Mouse (Mus musculus) CH12.LX (cell line): ENCODE data around the gene Tet2. TPM values are rescaled to one million over a fixed set of nuclear protein-coding genes. Genes with fewer than 3 reads are reported as not detected.
A peak's percentile ranks its signal among the peaks of the same experiment; 100 is the strongest.

Source experiments
- DNase-seq: peaks from one replicate; pipeline ENCODE4 v3.0.0-alpha.2; 2013; ENCODE audit errors: extremely low read depth
- H3K27ac ChIP-seq: 2 replicates; pipeline ENCODE4 v1.5.1; 2012; ENCODE audit warnings: low read depth, mild to moderate bottlenecking, control low read depth, moderate library complexity; ENCODE audit not compliant: insufficient read depth
- H3K27me3 ChIP-seq: replicated peaks from 2 replicates; pipeline ENCODE3; 2012; ENCODE audit warnings: inconsistent platforms
- H3K36me3 ChIP-seq, 2 experiments: replicated peaks in 1 of 2; 2 replicates each; pipeline versions ENCODE3 to v1.6.1; 2012; ENCODE audit warnings: inconsistent platforms in 1 of 2, low read length in 1 of 2, mild to moderate bottlenecking in 1 of 2, mixed read lengths in 1 of 2, moderate library complexity in 1 of 2; ENCODE audit not compliant: control insufficient read depth in 1 of 2, insufficient read depth in 1 of 2
- H3K4me1 ChIP-seq, 2 experiments: 2 replicates each; pipeline ENCODE4 v1.6.1; 2012; ENCODE audit warnings: inconsistent platforms in 1 of 2, moderate library complexity in 1 of 2; ENCODE audit not compliant: insufficient read depth in 2 of 2, control insufficient read depth in 1 of 2
- H3K4me2 ChIP-seq: 2 replicates; pipeline ENCODE4 v1.6.1; 2012; ENCODE audit warnings: low read depth, mild to moderate bottlenecking, control low read depth; ENCODE audit not compliant: poor library complexity, insufficient read depth, severe bottlenecking
- H3K4me3 ChIP-seq, 3 experiments: fragments of 150-350 bp in 1 of 3; sonication (generic) in 1 of 3; replicated peaks in 1 of 3; 2 replicates each; pipeline versions ENCODE3 to v1.5.1; 2011 to 2012; ENCODE audit warnings: low read depth in 2 of 3, low read length in 2 of 3, mild to moderate bottlenecking in 2 of 3, moderate library complexity in 2 of 3, control low read depth in 1 of 3, improper control_type of control experiment in 1 of 3, inconsistent platforms in 1 of 3, mixed read lengths in 1 of 3; ENCODE audit not compliant: poor library complexity in 1 of 3
- H3K79me2 ChIP-seq: replicated peaks from 2 replicates; pipeline ENCODE4 v1.6.1; 2012; ENCODE audit warnings: mild to moderate bottlenecking, moderate library complexity; ENCODE audit not compliant: control insufficient read depth, poor library complexity, insufficient read depth, severe bottlenecking; ENCODE audit errors: extremely low read depth
- H3K9ac ChIP-seq: 2 replicates; pipeline ENCODE4 v1.6.1; 2012; ENCODE audit warnings: low read depth, mild to moderate bottlenecking, control low read depth, moderate library complexity; ENCODE audit not compliant: insufficient read depth
- H3K9me3 ChIP-seq: replicated peaks from 2 replicates; pipeline ENCODE3; 2012; ENCODE audit warnings: low read length, inconsistent platforms, mixed read lengths
- BHLHE40 ChIP-seq: IDR thresholded peaks from 2 replicates; pipeline ENCODE4 v1.6.1; 2011; ENCODE audit warnings: mild to moderate bottlenecking, low read depth, low read length, improper control_type of control experiment
- CHD2 ChIP-seq: IDR thresholded peaks from 2 replicates; pipeline ENCODE4 v1.6.1; 2011; ENCODE audit warnings: low read length, improper control_type of control experiment
- CTCF ChIP-seq, 2 experiments: IDR thresholded peaks in 1 of 2; conservative IDR thresholded peaks in 1 of 2; 2 replicates each; pipeline ENCODE4 v1.5.1; 2011 to 2012; ENCODE audit warnings: low read depth in 2 of 2, low read length in 2 of 2, improper control_type of control experiment in 1 of 2, inconsistent platforms in 1 of 2, mild to moderate bottlenecking in 1 of 2, moderate library complexity in 1 of 2
- GABPA ChIP-seq: IDR thresholded peaks from 2 replicates; pipeline ENCODE4 v1.6.1; 2012; ENCODE audit warnings: low read depth, low read length, improper control_type of control experiment, inconsistent platforms; ENCODE audit not compliant: insufficient replicate concordance
- IRF4 ChIP-seq: IDR thresholded peaks from 2 replicates; pipeline ENCODE4 v1.6.1; 2014; ENCODE audit warnings: low read depth, mild to moderate bottlenecking, inconsistent platforms, low read length, improper control_type of control experiment
- JUN ChIP-seq: IDR thresholded peaks from 2 replicates; pipeline ENCODE4 v1.6.1; 2011; ENCODE audit warnings: low read depth, mild to moderate bottlenecking, low read length, improper control_type of control experiment, moderate library complexity; ENCODE audit not compliant: insufficient read depth
- JUND ChIP-seq: conservative IDR thresholded peaks from 2 replicates; pipeline ENCODE4 v1.6.1; 2011; ENCODE audit warnings: low read depth, low read length, improper control_type of control experiment
- KAT2A ChIP-seq: IDR thresholded peaks from 2 replicates; pipeline ENCODE4 v1.6.1; 2012; ENCODE audit warnings: low read length, improper control_type of control experiment, inconsistent platforms; ENCODE audit not compliant: insufficient replicate concordance
- MAFK ChIP-seq: IDR thresholded peaks from 2 replicates; pipeline ENCODE4 v1.6.1; 2011; ENCODE audit warnings: low read length, improper control_type of control experiment; ENCODE audit not compliant: insufficient replicate concordance
- MAX ChIP-seq: IDR thresholded peaks from 2 replicates; pipeline ENCODE4 v1.6.1; 2011; ENCODE audit warnings: low read length, improper control_type of control experiment
- MXI1 ChIP-seq: IDR thresholded peaks from 2 replicates; pipeline ENCODE4 v1.6.1; 2011; ENCODE audit warnings: mild to moderate bottlenecking, low read depth, low read length, improper control_type of control experiment
- NRF1 ChIP-seq: IDR thresholded peaks from 2 replicates; pipeline ENCODE4 v1.6.1; 2014; ENCODE audit warnings: low read depth, mild to moderate bottlenecking, inconsistent platforms, low read length, improper control_type of control experiment, moderate library complexity
- POLR2A ChIP-seq: IDR thresholded peaks from 2 replicates; pipeline ENCODE4 v1.6.1; 2011; ENCODE audit warnings: low read depth, mild to moderate bottlenecking, improper control_type of control experiment, low read length
- POLR2AphosphoS2 ChIP-seq: IDR thresholded peaks from 2 replicates; pipeline ENCODE4 v1.6.1; 2011; ENCODE audit warnings: low read depth, low read length, improper control_type of control experiment
- RAD21 ChIP-seq: IDR thresholded peaks from 2 replicates; pipeline ENCODE4 v1.6.1; 2011; ENCODE audit warnings: low read depth, mild to moderate bottlenecking, low read length, improper control_type of control experiment, moderate library complexity
- RCOR1 ChIP-seq: conservative IDR thresholded peaks from 2 replicates; pipeline ENCODE4 v1.6.1; 2012; ENCODE audit warnings: low read depth, mild to moderate bottlenecking, inconsistent platforms, low read length, improper control_type of control experiment
- SMC3 ChIP-seq: IDR thresholded peaks from 2 replicates; pipeline ENCODE4 v1.6.1; 2011; ENCODE audit warnings: low read depth, low read length, improper control_type of control experiment
- TCF12 ChIP-seq: IDR thresholded peaks from 2 replicates; pipeline ENCODE4 v1.6.1; 2014; ENCODE audit warnings: low read depth, mild to moderate bottlenecking, inconsistent platforms, low read length, improper control_type of control experiment
- ZC3H11A ChIP-seq: IDR thresholded peaks from 2 replicates; pipeline ENCODE4 v1.6.1; 2012; ENCODE audit warnings: low read depth, mild to moderate bottlenecking, inconsistent platforms, low read length, improper control_type of control experiment
- ZMIZ1 ChIP-seq: IDR thresholded peaks from 2 replicates; pipeline ENCODE4 v1.6.1; 2012; ENCODE audit warnings: low read depth, mild to moderate bottlenecking, inconsistent platforms, low read length, improper control_type of control experiment
- ZNF384 ChIP-seq: IDR thresholded peaks from 2 replicates; pipeline ENCODE4 v1.6.1; 2012; ENCODE audit warnings: low read depth, low read length, improper control_type of control experiment, inconsistent platforms
- dilution Hi-C: fragments of 300-500 bp; cut with MboI; formaldehyde crosslinking; loops from 2 replicates; pipeline ENCODE4 v1.14.3; 2020; ENCODE audit warnings: low sequenced_read_pairs; ENCODE audit not compliant: extremely low pct_unique_long_range_greater_than_20kb, extremely low pct_ligation_motif_present
- in situ Hi-C: fragments of 300-500 bp; cut with MboI; formaldehyde crosslinking; loops from 3 replicates; pipeline ENCODE4 v1.14.3; 2019; ENCODE audit warnings: low sequenced_read_pairs, low pct_ligation_motif_present, low pct_unique_long_range_greater_than_20kb, mixed read lengths
- polyA plus RNA-seq: library from polyadenylated mRNA; unstranded; fragments of >175 nt; gene quantifications from 2 replicates; pipeline ENCODE4 v1.2.1, GENCODE M21; 2012; ENCODE audit warnings: low read depth; ENCODE audit not compliant: insufficient read length
- total RNA-seq, 2 experiments: library from RNA; depleted of rRNA; stranded (reverse); fragments of 300-350 nt in 1 of 2; fragments of >200 nt in 1 of 2; gene quantifications; 2 replicates each; pipeline ENCODE4 v1.2.3; 2012 to 2014

Gene Tet2
- total and polyA plus RNA-seq, 3 experiments: 38.5 to 78.5 (median 51.3) TPM

GRCm38 (mm10) chr3:133414747-133415146 lies 130.2 kb downstream of the Tet2 start:
- no peaks in the 10 kb centered on the region for H3K79me2 ChIP-seq
- H3K4me2 ChIP-seq: no peak overlapping the region
- no peaks in the 10 kb centered on the region for H3K36me3 ChIP-seq
- peaks cover 5 to 6% of the 10 kb centered on the region in 2 experiments; a peak in 2 of 4 replicates for H3K4me1 ChIP-seq
- DNase-seq: no peak
- no peaks in the 10 kb centered on the region for H3K9me3 ChIP-seq
- no peak overlapping the region for H3K4me3 ChIP-seq
- no peak for TF ChIP-seq KAT2A
- no peak for TF ChIP-seq MAFK
- peak; percentile 52 for TF ChIP-seq JUN
- TF ChIP-seq CTCF (conservative IDR thresholded peaks at IDR 0.05 in 1 of 2, IDR thresholded peaks at IDR 0.05 in 1 of 2; ENCODE audit: low read depth in 2 of 2, low read length in 2 of 2): no peak
- no peak for TF ChIP-seq POLR2AphosphoS2
- no peak for TF ChIP-seq ZMIZ1
- no peak for TF ChIP-seq MXI1
- no peak for TF ChIP-seq POLR2A
- peak; percentile 70 for TF ChIP-seq BHLHE40
- TF ChIP-seq RAD21: no peak
- TF ChIP-seq TCF12: no peak
- no peak for TF ChIP-seq SMC3
- TF ChIP-seq GABPA: no peak
- no peak for TF ChIP-seq MAX
- no peak for TF ChIP-seq NRF1
- peak; percentile 52; the same call in 1 of the 2 replicates for TF ChIP-seq JUND
- TF ChIP-seq IRF4: peak; percentile 73
- no peak for TF ChIP-seq RCOR1
- TF ChIP-seq ZNF384: peak; percentile 95
- no peak for TF ChIP-seq CHD2
- TF ChIP-seq ZC3H11A: no peak
- dilution Hi-C loops (no loop called here), in situ Hi-C loops (no loop called here)
- H3K27ac ChIP-seq: no peak overlapping the region
- no peaks in the 10 kb centered on the region for H3K27me3 ChIP-seq
- no peak overlapping the region for H3K9ac ChIP-seq

Other genes starting within 250 kb of the Tet2 start
- gene Ppa2, start 235.0 kb downstream of the Tet2 start, total RNA-seq (2012; rRNA removed): 129 and 132 TPM in 2 replicates
- gene Ppa2, start 235.0 kb downstream of the Tet2 start, total RNA-seq (2014; rRNA removed): 119 and 145 TPM in 2 replicates
- gene Ppa2, start 235.0 kb downstream of the Tet2 start, polyA plus RNA-seq: 98.3 and 101 TPM in 2 replicates